Mouse (Mus musculus): ENCODE measurements at regions not wholly inside any gene's neighbourhood (a gene's known extent, or its start where the extent isn't known, plus 50 kb on each side); places are given as distances from the start of the nearest gene placed in this dataset.
"Not testable (repeated sequence)": the region's sequence is repeated elsewhere in the genome, so short reads cannot be mapped to it uniquely, and the experiment has no call there.

- ATAC-seq (ENCODE audit: insufficient read depth, low read depth) = no peak
- 80% methylated on average over 7 of the region's 7 CpGs for WGBS
- no peak for DNase-seq (ENCODE audit: low spot score)
Measured at GRCm38 (mm10) chr14:45809491-45809890, 151.5 kb upstream of the Ddhd1 start.

GRCm38 (mm10) chr14:45810101-45810500 lies 152.2 kb upstream of the Ddhd1 start:
- Histone ChIP-seq H3K27ac (ENCODE audit: low read depth) (no peak overlapping the region), H3K36me3 (replicated peaks; ENCODE audit: control insufficient read depth, insufficient read depth, low read length) (no peaks in the 10 kb centered on the region), H3K9ac (replicated peaks; ENCODE audit: low read depth, low read length) (no peak overlapping the region), H3K27me3 (ENCODE audit: control insufficient read depth, insufficient read depth, low read length) (no peaks in the 10 kb centered on the region), H3K9me3 (replicated peaks; ENCODE audit: control insufficient read depth, low read length) (no peaks in the 10 kb centered on the region), H3K4me1 (ENCODE audit: control insufficient read depth, insufficient read depth) (peaks cover 6% of the 10 kb centered on the region; the same call in 1 of the 2 replicates), H3K4me2 (ENCODE audit: low read depth, low read length) (no peak overlapping the region), H3K4me3 (ENCODE audit: low read depth, low read length) (no peak overlapping the region)
- DNase-seq (ENCODE audit: low spot score) = no peak
- 48% methylated on average over 4 of the region's 4 CpGs for WGBS
- ATAC-seq (ENCODE audit: insufficient read depth, low read depth) = no peak
- TF ChIP-seq EP300 (IDR thresholded peaks at IDR 0.05; ENCODE audit: low read depth) (no peak), CTCF (IDR thresholded peaks at IDR 0.05; ENCODE audit: low read depth) (no peak)

More at GRCm38 (mm10) chr14:45809491-45809890, 151.5 kb upstream of the Ddhd1 start:
- Histone ChIP-seq H3K4me3 (ENCODE audit: low read depth, low read length) (no peak overlapping the region), H3K4me1 (ENCODE audit: control insufficient read depth, insufficient read depth) (peaks cover 6% of the 10 kb centered on the region; the same call in 1 of the 2 replicates), H3K36me3 (replicated peaks; ENCODE audit: control insufficient read depth, insufficient read depth, low read length) (no peaks in the 10 kb centered on the region), H3K4me2 (ENCODE audit: low read depth, low read length) (no peak overlapping the region), H3K27me3 (ENCODE audit: control insufficient read depth, insufficient read depth, low read length) (no peaks in the 10 kb centered on the region), H3K9me3 (replicated peaks; ENCODE audit: control insufficient read depth, low read length) (no peaks in the 10 kb centered on the region), H3K9ac (replicated peaks; ENCODE audit: low read depth, low read length) (no peak overlapping the region), H3K27ac (ENCODE audit: low read depth) (no peak overlapping the region)
- TF ChIP-seq CTCF (IDR thresholded peaks at IDR 0.05; ENCODE audit: low read depth) = no peak
- TF ChIP-seq EP300 (IDR thresholded peaks at IDR 0.05; ENCODE audit: low read depth) = no peak

GRCm38 (mm10) chr14:45810630-45811029 lies 152.7 kb upstream of the Ddhd1 start:
- DNase-seq (ENCODE audit: low spot score) = peak; percentile 9
- no peak overlapping the region for H3K9ac ChIP-seq (replicated peaks; ENCODE audit: low read depth, low read length)
- no peak overlapping the region for H3K4me2 ChIP-seq (ENCODE audit: low read depth, low read length)
- no peak for ATAC-seq (ENCODE audit: insufficient read depth, low read depth)
- 10% methylated on average over 3 of the region's 3 CpGs for WGBS
- H3K27me3 ChIP-seq (ENCODE audit: control insufficient read depth, insufficient read depth, low read length) = no peaks in the 10 kb centered on the region
- no peak overlapping the region for H3K4me3 ChIP-seq (ENCODE audit: low read depth, low read length)
- H3K4me1 ChIP-seq (ENCODE audit: control insufficient read depth, insufficient read depth) = peaks cover 6% of the 10 kb centered on the region; the same call in 1 of the 2 replicates
- H3K9me3 ChIP-seq (replicated peaks; ENCODE audit: control insufficient read depth, low read length) = no peaks in the 10 kb centered on the region
- H3K36me3 ChIP-seq (replicated peaks; ENCODE audit: control insufficient read depth, insufficient read depth, low read length) = no peaks in the 10 kb centered on the region
- no peak overlapping the region for H3K27ac ChIP-seq (ENCODE audit: low read depth)
- TF ChIP-seq EP300 (IDR thresholded peaks at IDR 0.05; ENCODE audit: low read depth) (no peak), CTCF (IDR thresholded peaks at IDR 0.05; ENCODE audit: low read depth) (no peak)

GRCm38 (mm10) chr14:45815598-45815997 lies 157.7 kb upstream of the Ddhd1 start:
- DNase-seq (ENCODE audit: low spot score) (no peak), ATAC-seq (ENCODE audit: insufficient read depth, low read depth) (no peak)
- WGBS = 77% methylated on average over 2 of the region's 2 CpGs
- no peaks in the 10 kb centered on the region for H3K27me3 ChIP-seq (ENCODE audit: control insufficient read depth, insufficient read depth, low read length)
- H3K4me1 ChIP-seq (ENCODE audit: control insufficient read depth, insufficient read depth) = no peaks in the 10 kb centered on the region
- TF ChIP-seq CTCF (IDR thresholded peaks at IDR 0.05; ENCODE audit: low read depth) (no peak), EP300 (IDR thresholded peaks at IDR 0.05; ENCODE audit: low read depth) (no peak)
- H3K4me2 ChIP-seq (ENCODE audit: low read depth, low read length) = no peak overlapping the region
- no peaks in the 10 kb centered on the region for H3K9me3 ChIP-seq (replicated peaks; ENCODE audit: control insufficient read depth, low read length)
- H3K27ac ChIP-seq (ENCODE audit: low read depth) = no peak overlapping the region
- H3K9ac ChIP-seq (replicated peaks; ENCODE audit: low read depth, low read length) = no peak overlapping the region
- no peaks in the 10 kb centered on the region for H3K36me3 ChIP-seq (replicated peaks; ENCODE audit: control insufficient read depth, insufficient read depth, low read length)
- H3K4me3 ChIP-seq (ENCODE audit: low read depth, low read length) = no peak overlapping the region

GRCm38 (mm10) chr14:45816611-45817010 lies 158.7 kb upstream of the Ddhd1 start:
- WGBS = 91% methylated on average over 17 of the region's 17 CpGs
- not testable (repeated sequence) for H3K27ac ChIP-seq (ENCODE audit: low read depth); H3K4me2 ChIP-seq (ENCODE audit: low read depth, low read length); H3K4me1 ChIP-seq (ENCODE audit: control insufficient read depth, insufficient read depth); H3K27me3 ChIP-seq (ENCODE audit: control insufficient read depth, insufficient read depth, low read length); H3K9ac ChIP-seq (replicated peaks; ENCODE audit: low read depth, low read length); H3K36me3 ChIP-seq (replicated peaks; ENCODE audit: control insufficient read depth, insufficient read depth, low read length); H3K9me3 ChIP-seq (replicated peaks; ENCODE audit: control insufficient read depth, low read length); ATAC-seq (ENCODE audit: insufficient read depth, low read depth); DNase-seq (ENCODE audit: low spot score); H3K4me3 ChIP-seq (ENCODE audit: low read depth, low read length)

GRCm38 (mm10) chr14:45817756-45818155 lies 159.8 kb upstream of the Ddhd1 start:
- no peak for DNase-seq (ENCODE audit: low spot score)
- Histone ChIP-seq H3K27ac (ENCODE audit: low read depth) (no peak overlapping the region), H3K36me3 (replicated peaks; ENCODE audit: control insufficient read depth, insufficient read depth, low read length) (no peaks in the 10 kb centered on the region), H3K4me1 (ENCODE audit: control insufficient read depth, insufficient read depth) (no peaks in the 10 kb centered on the region), H3K9ac (replicated peaks; ENCODE audit: low read depth, low read length) (no peak overlapping the region), H3K9me3 (replicated peaks; ENCODE audit: control insufficient read depth, low read length) (no peaks in the 10 kb centered on the region), H3K27me3 (ENCODE audit: control insufficient read depth, insufficient read depth, low read length) (no peaks in the 10 kb centered on the region), H3K4me2 (ENCODE audit: low read depth, low read length) (no peak overlapping the region), H3K4me3 (ENCODE audit: low read depth, low read length) (no peak overlapping the region)
- TF ChIP-seq CTCF (IDR thresholded peaks at IDR 0.05; ENCODE audit: low read depth) (no peak), EP300 (IDR thresholded peaks at IDR 0.05; ENCODE audit: low read depth) (no peak)
- no peak for ATAC-seq (ENCODE audit: insufficient read depth, low read depth)
- 77% methylated on average over 3 of the region's 3 CpGs for WGBS
